Mouse (Mus musculus) G1E (cell line): Measurements from ENCODE around the gene Thap7. TPM values are rescaled to one million over a fixed set of nuclear protein-coding genes. Genes with fewer than 3 reads are reported as not detected.

Source experiments
- ATAC-seq: 2 replicates; pipeline ENCODE4 v1.8.0; 2016; ENCODE audit warnings: mild to moderate bottlenecking; ENCODE audit not compliant: insufficient number of reproducible peaks, poor library complexity, low FRiP score, severe bottlenecking; ENCODE audit errors: extremely low read depth
- DNase-seq: peaks from one replicate; pipeline ENCODE4 v3.0.0; 2012; ENCODE audit warnings: low spot score
- H3K27me3 ChIP-seq: 2 replicates; pipeline ENCODE4 v1.6.1; 2012; ENCODE audit warnings: mild to moderate bottlenecking, low read length, inconsistent platforms; ENCODE audit not compliant: insufficient read depth
- H3K36me3 ChIP-seq: replicated peaks from 2 replicates; pipeline ENCODE3; 2012; ENCODE audit warnings: mild to moderate bottlenecking, inconsistent platforms
- H3K4me1 ChIP-seq: 2 replicates; pipeline ENCODE4 v1.6.1; 2012; ENCODE audit warnings: low read depth, low read length, inconsistent platforms, mixed read lengths; ENCODE audit not compliant: insufficient read depth
- H3K4me3 ChIP-seq: 2 replicates; pipeline ENCODE4 v1.5.1; 2012; ENCODE audit warnings: low read depth, mild to moderate bottlenecking, inconsistent platforms, low read length, moderate library complexity, mixed read lengths
- H3K9me3 ChIP-seq: replicated peaks from 2 replicates; pipeline ENCODE4 v1.6.1; 2012; ENCODE audit warnings: inconsistent platforms
- CTCF ChIP-seq: IDR thresholded peaks from 2 replicates; pipeline ENCODE4 v1.5.1; 2012; ENCODE audit warnings: low read depth, low read length, inconsistent platforms, mixed read lengths
- GATA1 ChIP-seq: IDR thresholded peaks from 2 replicates; pipeline ENCODE4 v1.6.1; 2012; ENCODE audit warnings: borderline replicate concordance, low read length, inconsistent platforms, mixed read lengths
- GATA2 ChIP-seq: IDR thresholded peaks from 2 replicates; pipeline ENCODE4 v1.6.1; 2012; ENCODE audit warnings: low read depth, low read length, inconsistent platforms, borderline replicate concordance
- POLR2AphosphoS5 ChIP-seq: IDR thresholded peaks from 2 replicates; pipeline ENCODE4 v1.6.1; 2012; ENCODE audit warnings: low read depth, low read length, inconsistent platforms; ENCODE audit not compliant: insufficient replicate concordance
- TAL1 ChIP-seq: conservative IDR thresholded peaks from 2 replicates; pipeline ENCODE4 v1.6.1; 2012; ENCODE audit warnings: low read depth, low read length, inconsistent platforms, mixed read lengths
- polyA plus RNA-seq: library from polyadenylated mRNA; stranded (reverse); fragments of >175 nt; gene quantifications from 2 replicates; pipeline ENCODE4 v1.2.3, GENCODE M21; 2012
- total RNA-seq, 2 experiments: library from RNA; stranded (forward) in 1 of 2; stranded (reverse) in 1 of 2; fragments of 200-1000 nt in 1 of 2; fragments of >200 nt in 1 of 2; fragmentation: Nextera tagmentation in 1 of 2; gene quantifications; 2 replicates each; pipeline ENCODE4 v1.2.3; 2014 to 2017

Thap7 gene
- total and polyA plus RNA-seq, 3 experiments: 22.5 to 148 (median 38.1) TPM

DNA sequence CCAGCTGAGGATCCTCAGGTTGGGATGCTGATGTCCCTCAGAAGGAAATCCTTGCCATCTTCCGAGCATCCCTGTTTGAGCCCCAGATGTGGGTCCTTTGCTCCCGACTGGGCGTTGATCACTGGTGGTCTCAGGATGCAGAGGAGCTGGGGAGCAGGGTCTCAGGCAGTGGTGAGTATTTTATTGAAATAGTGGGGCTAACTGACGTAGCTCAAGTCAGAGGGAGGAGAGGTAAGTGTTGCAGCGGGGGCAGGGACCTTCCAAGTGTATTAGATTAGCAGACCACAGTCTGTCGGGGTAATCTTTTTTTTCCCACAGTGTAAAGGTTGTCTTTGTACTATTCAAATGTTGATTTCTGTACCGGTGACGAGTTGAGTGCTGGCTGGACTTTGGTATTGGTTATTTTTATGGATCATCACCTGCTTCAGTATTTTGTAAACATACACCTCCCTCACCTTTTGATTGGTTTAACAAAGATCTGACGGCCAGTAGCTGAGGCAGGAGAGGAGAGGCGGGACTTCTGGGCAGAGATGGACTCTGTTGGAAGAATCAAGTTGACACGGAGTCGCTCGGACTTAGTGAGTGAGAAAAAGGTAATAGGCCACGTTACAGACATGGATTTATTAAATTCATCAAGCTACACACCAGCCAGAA is 1.9 kb upstream of the Thap7 start:
- ATAC-seq: no peak
- Histone ChIP-seq H3K4me1 (peaks cover 36% of the 10 kb centered on the region), H3K27me3 (no peaks in the 10 kb centered on the region), H3K9me3 (no peaks in the 10 kb centered on the region), H3K4me3 (no peak overlapping the region), H3K36me3 (peaks cover 21% of the 10 kb centered on the region)
- DNase-seq: no peak
- TF ChIP-seq CTCF: no peak
- no peak for TF ChIP-seq GATA1
- TF ChIP-seq TAL1: no peak
- no peak for TF ChIP-seq POLR2AphosphoS5
- TF ChIP-seq GATA2: no peak

DNA sequence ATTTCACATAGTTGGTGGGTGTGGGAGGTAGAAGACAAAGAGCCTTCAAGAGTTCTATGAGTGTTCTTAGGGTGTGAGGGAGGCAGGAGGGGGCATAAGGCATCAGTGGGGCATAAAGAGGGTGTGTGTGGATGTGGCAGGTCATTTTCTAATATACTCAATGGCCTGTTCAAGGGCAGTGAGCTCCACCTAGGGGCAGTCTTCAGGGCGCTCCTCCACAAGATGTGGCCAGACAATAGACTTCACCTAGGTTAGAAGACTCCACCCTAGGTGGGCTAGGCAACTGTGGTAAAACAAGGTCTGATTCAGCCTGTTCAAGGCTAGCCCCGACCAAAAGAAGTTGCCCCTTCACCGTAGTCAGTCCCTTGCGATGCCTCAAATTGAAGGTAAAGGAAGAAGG is 1.3 kb upstream of the Thap7 start:
- ATAC-seq: no peak
- Histone ChIP-seq H3K36me3 (peaks cover 26% of the 10 kb centered on the region), H3K27me3 (no peaks in the 10 kb centered on the region), H3K9me3 (no peaks in the 10 kb centered on the region), H3K4me1 (peaks cover 41% of the 10 kb centered on the region), H3K4me3 (no peak overlapping the region)
- TF ChIP-seq POLR2AphosphoS5 (no peak), TAL1 (no peak), GATA1 (no peak), GATA2 (no peak), CTCF (no peak)
- no peak for DNase-seq

DNA sequence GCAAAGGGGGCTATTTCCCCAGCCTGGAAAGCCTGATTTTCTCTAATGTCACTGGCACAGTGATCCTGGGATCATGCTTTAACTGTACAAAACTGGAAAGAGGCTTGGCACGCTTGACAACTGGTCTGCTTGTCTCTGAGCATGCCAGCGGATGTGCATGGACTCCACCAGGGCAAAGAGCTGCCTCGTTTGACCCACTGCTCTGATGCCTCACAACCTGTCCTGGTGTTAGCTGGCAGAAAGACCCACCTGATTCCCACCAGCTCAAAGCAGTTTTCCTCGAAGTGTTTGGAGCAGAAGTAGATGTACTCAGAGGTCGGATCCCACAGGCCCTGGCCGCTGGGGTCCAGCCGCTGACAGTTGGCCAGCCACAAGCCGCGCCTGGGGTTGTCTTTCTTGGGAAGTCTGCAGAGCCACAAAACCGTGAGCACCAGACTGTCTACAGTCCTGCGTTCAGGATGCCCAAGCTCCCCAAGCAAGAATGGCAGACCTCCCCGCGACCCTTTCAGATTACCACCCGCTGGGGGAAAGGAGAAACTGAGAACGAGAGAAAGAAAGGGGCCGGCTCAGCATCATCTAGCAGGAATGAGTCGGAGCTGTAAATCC is 852 bp downstream of the Thap7 start:
- H3K4me1 ChIP-seq: peaks cover 49% of the 10 kb centered on the region
- TF ChIP-seq GATA1 (no peak), POLR2AphosphoS5 (no peak), TAL1 (no peak), GATA2 (no peak), CTCF (no peak)
- H3K36me3 ChIP-seq: peaks cover 48% of the 10 kb centered on the region
- ATAC-seq (no peak), DNase-seq (peak; percentile 14)
- no peaks in the 10 kb centered on the region for H3K9me3 ChIP-seq
- H3K27me3 ChIP-seq: no peaks in the 10 kb centered on the region
- peak overlapping the region; percentile 78 for H3K4me3 ChIP-seq

DNA sequence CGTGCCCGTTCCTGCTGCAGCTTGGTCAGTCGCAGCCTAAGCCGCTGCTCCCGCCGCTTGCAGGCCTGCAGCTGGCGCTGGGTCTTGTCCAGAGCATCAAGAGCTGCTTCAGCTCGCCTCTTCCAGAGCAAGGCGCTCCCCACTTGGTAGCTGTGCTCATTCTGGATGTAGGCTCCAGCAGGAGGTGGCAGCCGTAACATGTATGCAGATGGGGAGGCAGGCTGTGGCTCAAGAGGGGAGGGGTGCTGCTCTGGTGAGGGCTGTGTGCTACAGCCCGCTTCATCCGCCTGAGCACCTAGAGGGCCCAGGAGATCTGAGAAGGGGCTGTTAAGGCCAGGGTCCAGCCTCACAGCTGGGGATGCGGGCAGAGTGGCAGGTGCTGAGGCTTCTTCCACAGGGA is 2.7 kb downstream of the Thap7 start:
- peaks cover 64% of the 10 kb centered on the region for H3K36me3 ChIP-seq

DNA sequence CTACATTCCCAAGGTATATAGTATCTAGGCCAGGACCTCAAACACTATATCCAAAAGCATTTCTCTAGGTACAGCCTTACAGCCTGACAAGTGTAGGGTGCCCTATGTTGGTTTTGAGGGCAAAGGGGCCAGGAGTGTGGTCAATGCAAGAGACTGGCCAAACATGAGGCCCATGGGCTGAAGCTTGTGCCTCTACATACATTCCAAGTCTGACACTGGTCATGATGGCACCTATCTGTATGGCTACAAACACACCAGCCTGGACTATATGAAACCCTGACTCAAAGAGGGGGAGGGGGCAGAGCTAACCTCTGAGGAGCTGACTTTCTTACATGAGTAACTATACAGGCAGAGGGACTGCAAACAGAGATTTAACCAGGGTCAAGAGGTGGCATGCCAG is 3.3 kb downstream of the Thap7 start:
- no peak for DNase-seq
- Histone ChIP-seq H3K36me3 (peaks cover 71% of the 10 kb centered on the region), H3K4me1 (peaks cover 49% of the 10 kb centered on the region), H3K4me3 (no peak overlapping the region), H3K27me3 (no peaks in the 10 kb centered on the region), H3K9me3 (no peaks in the 10 kb centered on the region)
- ATAC-seq: no peak
- TF ChIP-seq POLR2AphosphoS5 (no peak), CTCF (no peak), GATA2 (no peak), TAL1 (no peak), GATA1 (no peak)

More for the DNA sequence above, 2.7 kb downstream of the Thap7 start:
- Histone ChIP-seq H3K27me3 (no peaks in the 10 kb centered on the region), H3K4me3 (no peak overlapping the region; the same call in 1 of the 2 replicates), H3K4me1 (peaks cover 49% of the 10 kb centered on the region), H3K9me3 (no peaks in the 10 kb centered on the region)
- no peak for TF ChIP-seq CTCF
- TF ChIP-seq GATA2: no peak
- no peak for TF ChIP-seq TAL1
- no peak for TF ChIP-seq POLR2AphosphoS5
- no peak for TF ChIP-seq GATA1
- ATAC-seq (no peak), DNase-seq (no peak)

DNA sequence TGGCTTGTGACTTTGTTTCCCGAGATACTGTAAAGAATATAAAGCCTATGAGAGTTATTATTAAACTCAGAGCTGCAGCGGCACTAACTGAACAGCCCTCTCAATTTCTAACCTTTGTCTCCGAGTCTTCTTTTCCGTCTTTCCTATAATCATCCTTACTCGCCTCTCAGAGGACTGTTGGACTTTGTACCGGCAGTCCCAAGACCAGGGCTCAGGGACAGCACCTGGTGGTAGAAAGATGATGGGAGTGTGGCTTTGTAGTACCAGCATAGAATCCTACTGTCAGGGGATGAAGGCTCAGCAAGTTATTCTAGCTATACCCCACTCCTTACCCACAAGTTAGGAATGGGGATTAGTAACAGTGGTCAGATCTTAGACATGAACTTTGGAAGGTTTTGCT is 4.7 kb downstream of the Thap7 start:
- DNase-seq (no peak), ATAC-seq (no peak)
- H3K4me1 ChIP-seq: peaks cover 40% of the 10 kb centered on the region
- peaks cover 85% of the 10 kb centered on the region for H3K36me3 ChIP-seq
- no peak overlapping the region for H3K4me3 ChIP-seq
- TF ChIP-seq GATA2 (no peak), CTCF (no peak), POLR2AphosphoS5 (no peak; the same call in 1 of the 2 replicates), TAL1 (no peak), GATA1 (no peak)
- H3K27me3 ChIP-seq: no peaks in the 10 kb centered on the region
- H3K9me3 ChIP-seq: no peaks in the 10 kb centered on the region
